Mouse (Mus musculus): ENCODE measurements around the gene Nckap5. TPM values are rescaled to one million over a fixed set of nuclear protein-coding genes. Genes with fewer than 3 reads are reported as not detected.

Gene Nckap5
- total and polyA plus RNA-seq, 3 experiments: not detected

- no peak for DNase-seq (ENCODE audit: low read depth, low spot score)
- no peaks in the 10 kb centered on the region for H3K36me3 ChIP-seq (ENCODE audit: control insufficient read depth in 1 of 2, insufficient read depth in 2 of 2, low read length in 2 of 2)
- TF ChIP-seq TBP (IDR thresholded peaks at IDR 0.05; ENCODE audit: low read depth, low read length): no peak
- H3K27ac ChIP-seq (ENCODE audit: control insufficient read depth, low read depth, low read length): no peak overlapping the region
- H3K79me2 ChIP-seq (ENCODE audit: control insufficient read depth, insufficient read depth, low read length, poor library complexity): no peaks in the 10 kb centered on the region
- H3K4me1 ChIP-seq (ENCODE audit: control insufficient read depth in 1 of 2, insufficient read depth in 2 of 2, low read length in 2 of 2): no peaks in the 10 kb centered on the region
- H3K9me3 ChIP-seq (replicated peaks; ENCODE audit: insufficient read depth, low read length): no peaks in the 10 kb centered on the region
- H3K9ac ChIP-seq (ENCODE audit: control insufficient read depth, low read depth, low read length, poor library complexity, severe bottlenecking): no peak overlapping the region
- H3K27me3 ChIP-seq (ENCODE audit: control insufficient read depth in 1 of 2, insufficient read depth in 2 of 2, low read length in 2 of 2): no peaks in the 10 kb centered on the region
- H3K4me3 ChIP-seq (ENCODE audit: control insufficient read depth in 1 of 2, insufficient read depth in 1 of 2, low read depth in 2 of 2, low read length in 2 of 2): no peak overlapping the region
Observed at GRCm38 (mm10) chr1:126051491-126051890, 779.1 kb downstream of the Nckap5 start.

DNA sequence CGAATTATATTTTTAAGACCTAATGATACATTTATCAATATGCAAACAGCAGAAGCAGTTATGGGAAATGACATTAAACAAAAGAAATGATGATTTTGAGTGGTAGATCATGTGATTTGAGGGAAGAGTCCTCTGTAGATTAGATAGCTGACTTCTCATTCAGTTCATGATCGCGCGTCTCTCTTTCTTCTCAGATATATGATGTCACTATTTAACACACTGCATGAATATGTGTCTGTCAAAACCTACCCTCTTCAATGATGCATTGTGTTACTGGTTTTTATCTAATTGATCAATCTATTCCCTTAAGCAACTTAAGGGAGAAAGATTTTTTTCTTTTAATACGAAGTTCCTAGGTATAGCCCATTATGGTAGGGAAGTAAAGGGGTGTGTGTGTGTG lies 787.7 kb downstream of the Nckap5 start:
- Histone ChIP-seq H3K27ac (ENCODE audit: control insufficient read depth, low read depth, low read length) (no peak overlapping the region), H3K36me3 (ENCODE audit: control insufficient read depth in 1 of 2, insufficient read depth in 2 of 2, low read length in 2 of 2) (no peaks in the 10 kb centered on the region), H3K27me3 (ENCODE audit: control insufficient read depth in 1 of 2, insufficient read depth in 2 of 2, low read length in 2 of 2) (no peaks in the 10 kb centered on the region), H3K79me2 (ENCODE audit: control insufficient read depth, insufficient read depth, low read length, poor library complexity) (no peaks in the 10 kb centered on the region), H3K4me1 (ENCODE audit: control insufficient read depth in 1 of 2, insufficient read depth in 2 of 2, low read length in 2 of 2) (no peaks in the 10 kb centered on the region), H3K9me3 (replicated peaks; ENCODE audit: insufficient read depth, low read length) (no peaks in the 10 kb centered on the region), H3K4me3 (ENCODE audit: control insufficient read depth in 1 of 2, insufficient read depth in 1 of 2, low read depth in 2 of 2, low read length in 2 of 2) (no peak overlapping the region), H3K9ac (ENCODE audit: control insufficient read depth, low read depth, low read length, poor library complexity, severe bottlenecking) (no peak overlapping the region)
- no peak for DNase-seq (ENCODE audit: low read depth, low spot score)
- TF ChIP-seq EP300 (IDR thresholded peaks at IDR 0.05; ENCODE audit: low read depth in 1 of 2, low read length in 2 of 2): no peak
- TF ChIP-seq UBTF (IDR thresholded peaks at IDR 0.05; ENCODE audit: borderline replicate concordance, insufficient read depth, low read depth, low read length): no peak
- TF ChIP-seq SMC3 (IDR thresholded peaks at IDR 0.05; ENCODE audit: low read depth, low read length): no peak
- no peak for TF ChIP-seq ZC3H11A (IDR thresholded peaks at IDR 0.05; ENCODE audit: low read depth, low read length)
- TF ChIP-seq ELF1 (IDR thresholded peaks at IDR 0.05; ENCODE audit: low read depth, low read length): no peak
- no peak for TF ChIP-seq RCOR1 (IDR thresholded peaks at IDR 0.05; ENCODE audit: low read depth, low read length)
- no peak for TF ChIP-seq MYB (IDR thresholded peaks at IDR 0.05; ENCODE audit: low read depth, low read length)
- TF ChIP-seq CHD1 (IDR thresholded peaks at IDR 0.05; ENCODE audit: low read depth, low read length): no peak
- TF ChIP-seq NELFE (IDR thresholded peaks at IDR 0.05; ENCODE audit: low read depth, low read length): no peak
- TF ChIP-seq TCF12 (IDR thresholded peaks at IDR 0.05; ENCODE audit: low read depth, low read length): no peak
- no peak for TF ChIP-seq RAD21 (IDR thresholded peaks at IDR 0.05; ENCODE audit: low read depth, low read length)
- no peak for TF ChIP-seq MEF2A (IDR thresholded peaks at IDR 0.05; ENCODE audit: extremely low read depth, insufficient replicate concordance, low read depth, low read length, poor library complexity, severe bottlenecking)

GRCm38 (mm10) chr1:126027536-126027935 lies 803.1 kb downstream of the Nckap5 start:
- H3K36me3 ChIP-seq (ENCODE audit: control insufficient read depth in 1 of 2, insufficient read depth in 2 of 2, low read length in 2 of 2): no peaks in the 10 kb centered on the region
- TF ChIP-seq ETS1 (IDR thresholded peaks at IDR 0.05; ENCODE audit: low read depth, low read length): no peak
- TF ChIP-seq NRF1 (IDR thresholded peaks at IDR 0.05; ENCODE audit: insufficient read depth, low read depth, low read length, poor library complexity, severe bottlenecking): no peak
- no peak for TF ChIP-seq RAD21 (IDR thresholded peaks at IDR 0.05; ENCODE audit: low read depth, low read length)
- no peak for TF ChIP-seq GATA1 (IDR thresholded peaks at IDR 0.05; ENCODE audit: low read depth, low read length)
- no peak for TF ChIP-seq MYB (IDR thresholded peaks at IDR 0.05; ENCODE audit: low read depth, low read length)
- TF ChIP-seq HCFC1 (IDR thresholded peaks at IDR 0.05; ENCODE audit: low read depth, low read length): no peak
- no peak for TF ChIP-seq POLR2AphosphoS2 (IDR thresholded peaks at IDR 0.05; ENCODE audit: low read length)
- TF ChIP-seq ZC3H11A (IDR thresholded peaks at IDR 0.05; ENCODE audit: low read depth, low read length): no peak
- no peak for TF ChIP-seq TCF12 (IDR thresholded peaks at IDR 0.05; ENCODE audit: low read depth, low read length)
- no peaks in the 10 kb centered on the region for H3K9me3 ChIP-seq (replicated peaks; ENCODE audit: insufficient read depth, low read length)
- H3K9ac ChIP-seq (ENCODE audit: control insufficient read depth, low read depth, low read length, poor library complexity, severe bottlenecking): no peak overlapping the region
- H3K4me3 ChIP-seq (ENCODE audit: control insufficient read depth in 1 of 2, insufficient read depth in 1 of 2, low read depth in 2 of 2, low read length in 2 of 2): no peak overlapping the region
- no peak overlapping the region for H3K27ac ChIP-seq (ENCODE audit: control insufficient read depth, low read depth, low read length)
- H3K4me1 ChIP-seq (ENCODE audit: control insufficient read depth in 1 of 2, insufficient read depth in 2 of 2, low read length in 2 of 2): no peaks in the 10 kb centered on the region
- no peaks in the 10 kb centered on the region for H3K79me2 ChIP-seq (ENCODE audit: control insufficient read depth, insufficient read depth, low read length, poor library complexity)
- DNase-seq (ENCODE audit: low read depth, low spot score): no peak
- no peaks in the 10 kb centered on the region for H3K27me3 ChIP-seq (ENCODE audit: control insufficient read depth in 1 of 2, insufficient read depth in 2 of 2, low read length in 2 of 2)

Measured in MEL (cell line).